ENCODE assay signal across 10 mouse cellular contexts in the genomic region with DNA sequence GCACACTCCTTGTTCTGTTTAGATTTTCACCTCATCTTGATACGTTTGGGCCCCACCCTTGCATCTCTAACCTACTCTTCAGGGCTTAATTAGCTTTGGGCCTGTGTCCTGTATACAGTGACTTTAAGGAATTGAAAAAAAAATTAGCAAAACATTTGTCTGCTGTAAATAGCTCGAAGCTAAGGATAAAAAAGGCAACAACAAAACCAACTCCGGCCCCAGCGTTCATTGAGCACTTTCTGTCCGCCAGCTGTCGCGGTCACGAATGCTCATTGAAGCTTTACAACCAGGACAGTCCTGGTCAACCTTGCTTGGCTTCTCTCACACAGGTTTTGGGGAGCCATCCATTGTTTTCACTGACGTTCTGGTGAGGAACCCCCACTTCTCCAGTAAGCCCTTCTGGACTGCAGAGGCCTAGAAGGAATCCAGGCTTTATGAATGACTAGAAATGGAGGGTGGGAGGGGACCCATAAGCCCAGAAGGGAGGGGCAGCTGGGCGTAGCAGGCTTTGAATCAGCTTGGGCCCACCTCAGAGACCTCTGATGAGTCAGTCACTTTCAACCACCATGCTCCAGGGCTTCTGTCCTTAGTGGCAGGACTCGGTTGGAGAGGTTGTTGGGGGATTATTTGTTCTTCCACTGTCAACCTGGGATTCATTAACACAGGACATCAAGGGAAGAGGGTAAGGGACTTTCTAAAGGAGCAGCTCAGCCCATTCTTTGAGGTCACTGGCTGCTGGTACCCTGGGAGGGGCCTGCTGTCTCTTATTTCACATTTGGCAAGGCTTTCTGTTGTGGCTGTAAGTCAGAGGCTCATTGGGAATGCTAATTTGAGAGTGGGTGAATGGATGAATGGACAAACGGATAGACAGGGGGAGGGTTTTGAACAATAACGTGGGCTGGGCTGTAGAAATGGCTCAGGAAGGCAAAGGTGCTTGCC. TPM values are rescaled to one million over a fixed set of nuclear protein-coding genes. Genes with fewer than 3 reads are reported as not detected.
A peak's percentile ranks its signal among the peaks of the same experiment; 100 is the strongest.
DNase-seq lines count a peak whose midpoint lies in the region; ATAC-seq and TF ChIP-seq lines count a peak whose summit lies in the region.
"Had no signal": no experiment of that assay in that cellular context is flagged by ENCODE, and none has a peak within 500 bp of the region (broad histone marks: within the 10 kb centered on the region; RNA-seq: fewer than 3 reads in every experiment).

No protein-coding gene starts in this region.

- no peak overlapping the region for H3K9ac ChIP-seq in midbrain, embryonic 12.5 days (replicated peaks)
- no peak overlapping the region for H3K9ac ChIP-seq in midbrain, embryonic 15.5 days
- no peak overlapping the region for H3K9ac ChIP-seq in forebrain, embryonic 14.5 days (ENCODE audit: low read length)

- peaks cover 7% of the 10 kb centered on the region for H3K4me1 ChIP-seq in midbrain, embryonic 12.5 days
- no peaks in the 10 kb centered on the region for H3K4me1 ChIP-seq in midbrain, embryonic 15.5 days
- peaks cover 7% of the 10 kb centered on the region for H3K4me1 ChIP-seq in forebrain, embryonic 14.5 days (ENCODE audit: control insufficient read depth, insufficient read depth, low read length)
- H3K4me1 ChIP-seq in small intestine, adult 2 months (ENCODE audit: control insufficient read depth, insufficient read depth, insufficient read length, low read length), result no peaks in the 10 kb centered on the region; the same call in 1 of the 2 replicates

- WGBS in midbrain, embryonic 12.5 days, result 48% methylated on average over 13 of the region's 13 CpGs
- 43% methylated on average over 13 of the region's 13 CpGs for WGBS in midbrain, embryonic 15.5 days
- 33% methylated on average over 13 of the region's 13 CpGs for WGBS in forebrain, embryonic 14.5 days
- 57% methylated on average over 13 of the region's 13 CpGs for WGBS in small intestine, adult 2 months

- no peaks in the 10 kb centered on the region for H3K36me3 ChIP-seq in midbrain, embryonic 12.5 days
- H3K36me3 ChIP-seq in midbrain, embryonic 15.5 days (replicated peaks), result no peaks in the 10 kb centered on the region
- H3K36me3 ChIP-seq in forebrain, embryonic 14.5 days (ENCODE audit: control insufficient read depth, insufficient read depth, low read length), result no peaks in the 10 kb centered on the region
- H3K36me3 ChIP-seq in small intestine, adult 2 months (ENCODE audit: control insufficient read depth, insufficient read depth, low read length), result no peaks in the 10 kb centered on the region

- TF ChIP-seq CTCF in small intestine, adult 2 months (IDR thresholded peaks at IDR 0.05; ENCODE audit: extremely low read depth, insufficient read length, insufficient replicate concordance, low read depth, low read length), result no peak
- TF ChIP-seq CTCF in layer of hippocampus, adult 2 months (conservative IDR thresholded peaks at IDR 0.05), result no peak

- H3K4me3 ChIP-seq in midbrain, embryonic 12.5 days, result no peak overlapping the region
- no peak overlapping the region for H3K4me3 ChIP-seq in midbrain, embryonic 15.5 days
- H3K4me3 ChIP-seq in forebrain, embryonic 14.5 days (ENCODE audit: low read depth, low read length), result no peak overlapping the region
- no peak overlapping the region for H3K4me3 ChIP-seq in small intestine, adult 2 months (ENCODE audit: low read depth, low read length)
- no peak overlapping the region for H3K4me3 ChIP-seq in layer of hippocampus, adult 2 months

- no peaks in the 10 kb centered on the region for H3K27me3 ChIP-seq in midbrain, embryonic 12.5 days
- H3K27me3 ChIP-seq in midbrain, embryonic 15.5 days (replicated peaks), result no peaks in the 10 kb centered on the region
- H3K27me3 ChIP-seq in forebrain, embryonic 14.5 days (replicated peaks; ENCODE audit: control insufficient read depth, insufficient read depth, low read length), result no peaks in the 10 kb centered on the region
- H3K27me3 ChIP-seq in small intestine, adult 2 months (ENCODE audit: control insufficient read depth, insufficient read depth, low read length), result no peaks in the 10 kb centered on the region

- DNase-seq in ZHBTc4 (ENCODE audit: low read depth, low spot score), result peak; percentile 66
- DNase-seq in forebrain, embryonic 14.5 days (ENCODE audit: low spot score), result peak; percentile 48
- DNase-seq in layer of hippocampus, adult 2 months (ENCODE audit: low spot score in 2 of 2), result no peak
- no peak for DNase-seq in gastrocnemius, adult 18-20 months (ENCODE audit: low spot score)
- DNase-seq: kidney, postnatal 4 days; lung, postnatal 10 days; thymus, postnatal 14 days had no signal

- no peak overlapping the region for H3K4me2 ChIP-seq in midbrain, embryonic 12.5 days (replicated peaks)
- no peak overlapping the region for H3K4me2 ChIP-seq in midbrain, embryonic 15.5 days
- no peak overlapping the region for H3K4me2 ChIP-seq in forebrain, embryonic 14.5 days (ENCODE audit: low read length)

- TF ChIP-seq POLR2A in small intestine, adult 2 months (IDR thresholded peaks at IDR 0.05; ENCODE audit: low read depth, low read length), result no peak

- ATAC-seq in midbrain, embryonic 12.5 days (ENCODE audit: low FRiP score, low read depth), result 0 out of 2 replicates have a peak, but pooled peaks have one; percentile 27
- ATAC-seq in midbrain, embryonic 15.5 days (replicated peaks), result no peak
- ATAC-seq in forebrain, embryonic 14.5 days, result peak; percentile 66

- no peaks in the 10 kb centered on the region for H3K9me3 ChIP-seq in midbrain, embryonic 12.5 days
- H3K9me3 ChIP-seq in midbrain, embryonic 15.5 days, result no peaks in the 10 kb centered on the region
- no peaks in the 10 kb centered on the region for H3K9me3 ChIP-seq in forebrain, embryonic 14.5 days (replicated peaks; ENCODE audit: control insufficient read depth, low read length)

- no peak overlapping the region for H3K27ac ChIP-seq in midbrain, embryonic 12.5 days (replicated peaks)
- no peak overlapping the region for H3K27ac ChIP-seq in midbrain, embryonic 15.5 days
- H3K27ac ChIP-seq in forebrain, embryonic 14.5 days (ENCODE audit: low read depth, low read length), result no peak overlapping the region
- H3K27ac ChIP-seq in small intestine, adult 2 months (ENCODE audit: insufficient read depth, low read depth, low read length), result peak overlapping the region; percentile 29
- H3K27ac ChIP-seq in layer of hippocampus, adult 2 months, result no peak overlapping the region

RNA-seq across cellular contexts. Expression of gene Itgb3, which starts 11.6 kb away (rescaled TPM):
- 2.2 and 2.8 TPM in 2 replicates for polyA plus RNA-seq in midbrain, embryonic 12.5 days (2016; fragmentation: Nextera tagmentation; extraction: Ambion mirVana)
- polyA plus RNA-seq in midbrain, embryonic 15.5 days (2015; fragmentation: Nextera tagmentation; extraction: Ambion mirVana), result 0.72 and 0.80 TPM in 2 replicates
- 0.24 and 0.27 TPM in 2 replicates for polyA plus RNA-seq in forebrain, embryonic 14.5 days (2014; fragmentation: Nextera tagmentation; extraction: Ambion mirVana)
- 5.3 and 7.2 TPM in 2 replicates for polyA plus RNA-seq in small intestine, adult 2 months (2012; rRNA removed)
- 1 to 10 TPM; 1.3 to 1.4 TPM for total RNA-seq in layer of hippocampus, adult 2 months (2021)
- total RNA-seq in gastrocnemius, adult 18-20 months (2021), result 1 to 10 TPM in 1 of 2 experiments, under 1 TPM in 1; 0.71 to 1.3 TPM

Comparison
In these comparisons a context has a peak if more than half of its experiments do, and no peak if none do; other contexts are left out.
1. DNase-seq: peak in ZHBTc4 (single experiment) and forebrain, embryonic 14.5 days (single experiment); none in layer of hippocampus, adult 2 months (0 of 2) and gastrocnemius, adult 18-20 months (single experiment).